Mouse (Mus musculus) liver, postnatal 0 days (tissue): ENCODE results near the gene Catsper4. TPM values are rescaled to one million over a fixed set of nuclear protein-coding genes. Genes with fewer than 3 reads are reported as not detected.

ENCODE experiments used
- ATAC-seq: fragments of 200-750 bp; cut with Nextera tagmentation; 2 replicates; pipeline ENCODE4 v1.8.0; 2017; ENCODE audit warnings: mild to moderate bottlenecking, moderate library complexity
- DNase-seq: peaks from one replicate; pipeline ENCODE4 v3.0.0-alpha.2; 2016
- H3K27ac ChIP-seq: fragments of 300-500 bp; sonication (generic); 2 replicates; pipeline ENCODE4 v1.5.1; 2014; ENCODE audit warnings: antibody characterized with exemption, moderate library complexity, mild to moderate bottlenecking, low read depth
- H3K27me3 ChIP-seq: fragments of 300-500 bp; sonication (generic); 2 replicates; pipeline ENCODE4 v1.6.1; 2014; ENCODE audit warnings: low read length, control low read depth, mixed read lengths; ENCODE audit not compliant: insufficient read depth
- H3K36me3 ChIP-seq: fragments of 300-500 bp; sonication (generic); replicated peaks from 2 replicates; pipeline ENCODE4 v1.6.1; 2014; ENCODE audit warnings: mild to moderate bottlenecking, control low read depth, low read length, moderate library complexity, mixed read lengths; ENCODE audit not compliant: insufficient read depth
- H3K4me1 ChIP-seq: fragments of 300-500 bp; sonication (generic); 2 replicates; pipeline ENCODE4 v1.6.1; 2014; ENCODE audit warnings: antibody characterized with exemption, mild to moderate bottlenecking, control low read depth; ENCODE audit not compliant: insufficient read depth
- H3K4me2 ChIP-seq: fragments of 300-500 bp; sonication (generic); 2 replicates; pipeline ENCODE4 v1.6.1; 2014; ENCODE audit warnings: low read depth, mild to moderate bottlenecking, low read length, moderate library complexity, mixed read lengths
- H3K4me3 ChIP-seq: fragments of 300-500 bp; sonication (generic); 2 replicates; pipeline ENCODE4 v1.5.1; 2014; ENCODE audit warnings: low read depth, low read length
- H3K9ac ChIP-seq: fragments of 300-500 bp; sonication (generic); replicated peaks from 2 replicates; pipeline ENCODE4 v1.6.1; 2014; ENCODE audit warnings: mild to moderate bottlenecking, moderate library complexity
- H3K9me3 ChIP-seq: fragments of 300-500 bp; sonication (generic); 2 replicates; pipeline ENCODE4 v1.6.1; 2016; ENCODE audit warnings: mild to moderate bottlenecking, control low read depth, low read length, mixed read lengths
- CTCF ChIP-seq: sonication (generic); IDR thresholded peaks from 2 replicates; pipeline ENCODE4 v1.5.1; 2016; ENCODE audit warnings: antibody characterized with exemption, low read depth
- EP300 ChIP-seq: IDR thresholded peaks from 2 replicates; pipeline ENCODE4 v1.6.1; 2016; ENCODE audit warnings: antibody characterized with exemption, low read depth, mild to moderate bottlenecking
- WGBS: fragments of 180-500 bp; shearing (Covaris S2); extraction: QIAGEN DNeasy Blood & Tissue Kit; methylation state at CpG from one replicate; pipeline ENCODE4 v1.1.7; 2014; ENCODE audit not compliant: insufficient replicate concordance; 5-methylcytosine and 5-hydroxymethylcytosine counted together
- polyA plus RNA-seq: library from polyadenylated mRNA; unstranded; fragments of >200 nt; fragmentation: Nextera tagmentation; extraction: Ambion mirVana; gene quantifications from 2 replicates; pipeline ENCODE4 v1.2.1, GENCODE M21; 2015

Catsper4 gene
- polyA plus RNA-seq, 1 experiment from 2014 or later = not detected

- no peaks in the 10 kb centered on the region for H3K27me3 ChIP-seq
- no peaks in the 10 kb centered on the region for H3K36me3 ChIP-seq
- no peak for ATAC-seq
- no peak overlapping the region for H3K4me3 ChIP-seq
- no peak for DNase-seq
- 69% methylated on average over 9 of the region's 9 CpGs for WGBS
- no peak for TF ChIP-seq EP300
- TF ChIP-seq CTCF = no peak
- no peak overlapping the region for H3K27ac ChIP-seq
- no peak overlapping the region for H3K9ac ChIP-seq
- no peaks in the 10 kb centered on the region for H3K9me3 ChIP-seq
- H3K4me2 ChIP-seq = no peak overlapping the region
- no peaks in the 10 kb centered on the region for H3K4me1 ChIP-seq
Measured at GRCm38 (mm10) chr4:134265860-134266585, 38.8 kb upstream of the Catsper4 start.

GRCm38 (mm10) chr4:134263191-134263590 is 36.0 kb upstream of the Catsper4 start:
- TF ChIP-seq CTCF = peak; percentile 90
- no peak for TF ChIP-seq EP300
- Histone ChIP-seq H3K36me3 (no peaks in the 10 kb centered on the region), H3K4me2 (no peak overlapping the region), H3K4me3 (no peak overlapping the region), H3K9me3 (no peaks in the 10 kb centered on the region), H3K27ac (no peak overlapping the region), H3K27me3 (0 out of 2 replicates have a peak, but pooled peaks cover 2% of the 10 kb centered on the region), H3K4me1 (peaks cover 3% of the 10 kb centered on the region; the same call in 1 of the 2 replicates), H3K9ac (no peak overlapping the region)
- ATAC-seq (no peak), DNase-seq (peak; percentile 80)
- 35% methylated on average over 6 of the region's 6 CpGs for WGBS

GRCm38 (mm10) chr4:134258354-134258753 is 31.2 kb upstream of the Catsper4 start:
- WGBS = 26% methylated on average over 11 of the region's 11 CpGs
- no peak overlapping the region for H3K27ac ChIP-seq
- no peak overlapping the region for H3K4me3 ChIP-seq
- TF ChIP-seq EP300 (no peak), CTCF (no peak)
- peak overlapping the region; percentile 5; the same call in 1 of the 2 replicates for H3K4me2 ChIP-seq
- no peaks in the 10 kb centered on the region for H3K9me3 ChIP-seq
- H3K4me1 ChIP-seq = peaks cover 13% of the 10 kb centered on the region
- H3K27me3 ChIP-seq = peaks cover 25% of the 10 kb centered on the region
- no peak overlapping the region for H3K9ac ChIP-seq
- ATAC-seq (no peak), DNase-seq (no peak)
- H3K36me3 ChIP-seq = no peaks in the 10 kb centered on the region

GRCm38 (mm10) chr4:134257198-134258009 is 30.2 kb upstream of the Catsper4 start:
- WGBS = 38% methylated on average over 11 of the region's 11 CpGs
- no peak for TF ChIP-seq EP300
- no peaks in the 10 kb centered on the region for H3K36me3 ChIP-seq
- no peak overlapping the region for H3K9ac ChIP-seq
- no peak overlapping the region for H3K4me3 ChIP-seq
- DNase-seq = no peak
- no peak for ATAC-seq
- H3K27ac ChIP-seq = no peak overlapping the region
- no peaks in the 10 kb centered on the region for H3K9me3 ChIP-seq
- H3K27me3 ChIP-seq = peaks cover 35% of the 10 kb centered on the region
- no peak overlapping the region for H3K4me2 ChIP-seq
- peaks cover 13% of the 10 kb centered on the region for H3K4me1 ChIP-seq

- H3K9me3 ChIP-seq = no peaks in the 10 kb centered on the region
- WGBS = 34% methylated on average over 16 of the region's 19 CpGs
- no peak for DNase-seq
Measured at GRCm38 (mm10) chr4:134256407-134257197, 29.4 kb upstream of the Catsper4 start.

GRCm38 (mm10) chr4:134255854-134256253 is 28.7 kb upstream of the Catsper4 start:
- H3K9ac ChIP-seq = no peak overlapping the region
- H3K27me3 ChIP-seq = peaks cover 50% of the 10 kb centered on the region
- DNase-seq = no peak
- no peak overlapping the region for H3K4me3 ChIP-seq
- WGBS = 50% methylated on average over 4 of the region's 4 CpGs
- ATAC-seq = no peak
- no peak overlapping the region for H3K27ac ChIP-seq
- H3K36me3 ChIP-seq = no peaks in the 10 kb centered on the region
- peaks cover 23% of the 10 kb centered on the region for H3K4me1 ChIP-seq
- H3K4me2 ChIP-seq = no peak overlapping the region
- no peaks in the 10 kb centered on the region for H3K9me3 ChIP-seq
- no peak for TF ChIP-seq CTCF
- no peak for TF ChIP-seq EP300

More at GRCm38 (mm10) chr4:134256407-134257197, 29.4 kb upstream of the Catsper4 start:
- TF ChIP-seq CTCF (no peak), EP300 (no peak)
- peaks cover 17% of the 10 kb centered on the region for H3K4me1 ChIP-seq
- no peaks in the 10 kb centered on the region for H3K36me3 ChIP-seq
- H3K4me2 ChIP-seq = 0 out of 2 replicates have a peak overlapping the region, but pooled peaks have one; percentile 22
- ATAC-seq = no peak
- no peak overlapping the region for H3K27ac ChIP-seq
- H3K27me3 ChIP-seq = peaks cover 43% of the 10 kb centered on the region
- no peak overlapping the region for H3K4me3 ChIP-seq
- H3K9ac ChIP-seq = no peak overlapping the region
